Mouse (Mus musculus) liver, embryonic 15.5 days (tissue): ENCODE results near the gene Tmem163. TPM values are rescaled to one million over a fixed set of nuclear protein-coding genes. Genes with fewer than 3 reads are reported as not detected.

ENCODE experiments used
- ATAC-seq: fragments of 200-750 bp; cut with Nextera tagmentation; 2 replicates; pipeline ENCODE4 v1.8.0; 2017; ENCODE audit warnings: moderate number of reproducible peaks, mild to moderate bottlenecking, moderate library complexity; ENCODE audit not compliant: insufficient read depth
- H3K27ac ChIP-seq: fragments of 300-500 bp; sonication (generic); replicated peaks from 2 replicates; pipeline ENCODE4 v1.5.1; 2015; ENCODE audit warnings: mild to moderate bottlenecking, inconsistent platforms
- H3K27me3 ChIP-seq: fragments of 300-500 bp; sonication (generic); 2 replicates; pipeline ENCODE4 v1.6.1; 2015; ENCODE audit warnings: mild to moderate bottlenecking, inconsistent platforms
- H3K36me3 ChIP-seq: fragments of 300-500 bp; sonication (generic); replicated peaks from 2 replicates; pipeline ENCODE4 v1.6.1; 2015; ENCODE audit warnings: moderate library complexity, mild to moderate bottlenecking, inconsistent platforms
- H3K4me1 ChIP-seq: fragments of 300-500 bp; sonication (generic); replicated peaks from 2 replicates; pipeline ENCODE4 v1.6.1; 2015; ENCODE audit warnings: inconsistent platforms
- H3K4me2 ChIP-seq: fragments of 300-500 bp; sonication (generic); 2 replicates; pipeline ENCODE4 v1.6.1; 2015; ENCODE audit warnings: moderate library complexity, mild to moderate bottlenecking, inconsistent platforms
- H3K4me3 ChIP-seq: fragments of 300-500 bp; sonication (generic); replicated peaks from 2 replicates; pipeline ENCODE4 v1.5.1; 2015; ENCODE audit warnings: mild to moderate bottlenecking, inconsistent platforms
- H3K9ac ChIP-seq: fragments of 300-500 bp; sonication (generic); 2 replicates; pipeline ENCODE4 v1.6.1; 2015; ENCODE audit warnings: moderate library complexity, mild to moderate bottlenecking, inconsistent platforms
- H3K9me3 ChIP-seq: fragments of 300-500 bp; sonication (generic); replicated peaks from 2 replicates; pipeline ENCODE4 v1.6.1; 2016; ENCODE audit warnings: inconsistent platforms
- WGBS: fragments of 180-500 bp; shearing (Covaris S2); methylation state at CpG from one replicate; pipeline ENCODE4 v1.1.7; 2015; ENCODE audit warnings: mixed read lengths; ENCODE audit not compliant: insufficient replicate concordance; 5-methylcytosine and 5-hydroxymethylcytosine counted together
- polyA plus RNA-seq: library from polyadenylated mRNA; unstranded; fragments of >200 nt; fragmentation: Nextera tagmentation; extraction: Ambion mirVana; gene quantifications from 2 replicates; pipeline ENCODE4 v1.2.1, GENCODE M21; 2015

Tmem163 gene
- polyA plus RNA-seq, 1 experiment from 2014 or later = 0.26 TPM

DNA sequence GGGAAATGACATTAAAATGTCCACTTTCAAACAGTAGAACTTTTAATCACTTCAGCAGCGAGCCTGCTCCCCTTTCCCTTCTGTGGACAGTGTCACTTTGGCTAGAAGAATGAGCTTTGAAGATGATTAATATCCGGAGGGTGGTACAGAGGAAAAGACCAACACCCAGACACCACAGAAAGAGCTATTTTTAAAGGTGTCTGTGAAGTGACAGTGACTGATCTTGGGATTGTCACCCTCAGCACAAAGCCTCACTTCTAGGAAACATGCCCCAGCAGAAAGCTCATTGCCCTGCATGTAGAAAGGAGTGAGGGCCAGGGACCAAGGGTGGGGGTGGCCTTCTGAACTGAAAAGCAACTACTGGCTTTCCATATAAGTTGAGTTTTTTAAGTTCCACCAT, 41.4 kb downstream of the Tmem163 start:
- Histone ChIP-seq H3K27ac (no peak overlapping the region), H3K9me3 (no peaks in the 10 kb centered on the region), H3K4me2 (no peak overlapping the region), H3K9ac (no peak overlapping the region), H3K4me1 (no peaks in the 10 kb centered on the region), H3K36me3 (no peaks in the 10 kb centered on the region), H3K27me3 (no peaks in the 10 kb centered on the region), H3K4me3 (no peak overlapping the region)
- no peak for ATAC-seq
- 8% methylated on average over 2 of the region's 2 CpGs for WGBS

DNA sequence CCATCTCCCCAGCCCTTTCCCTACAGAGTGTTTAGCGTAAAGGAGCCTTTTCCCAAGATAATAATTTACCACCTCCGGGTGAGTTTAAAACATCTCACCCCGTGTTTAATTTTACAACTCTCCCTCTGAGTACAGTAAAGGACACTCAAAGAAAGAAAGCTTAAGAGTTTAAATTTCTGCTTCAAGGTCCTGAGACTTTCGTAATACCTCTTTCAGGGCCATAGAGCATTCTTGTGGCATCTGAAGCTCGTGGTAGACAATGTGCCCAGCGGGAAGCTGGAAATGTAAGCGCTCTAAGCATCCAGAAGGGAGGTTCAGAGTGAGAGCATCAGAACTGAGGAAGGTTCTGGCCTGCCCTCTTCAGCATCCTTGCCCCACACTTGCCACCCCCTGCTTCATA, 52.2 kb downstream of the Tmem163 start:
- no peak for ATAC-seq
- H3K27ac ChIP-seq = no peak overlapping the region
- H3K9ac ChIP-seq = no peak overlapping the region
- no peaks in the 10 kb centered on the region for H3K36me3 ChIP-seq
- no peaks in the 10 kb centered on the region for H3K9me3 ChIP-seq
- H3K27me3 ChIP-seq = no peaks in the 10 kb centered on the region
- no peaks in the 10 kb centered on the region for H3K4me1 ChIP-seq
- no peak overlapping the region for H3K4me2 ChIP-seq
- H3K4me3 ChIP-seq = no peak overlapping the region
- 59% methylated on average over 7 of the region's 7 CpGs for WGBS

DNA sequence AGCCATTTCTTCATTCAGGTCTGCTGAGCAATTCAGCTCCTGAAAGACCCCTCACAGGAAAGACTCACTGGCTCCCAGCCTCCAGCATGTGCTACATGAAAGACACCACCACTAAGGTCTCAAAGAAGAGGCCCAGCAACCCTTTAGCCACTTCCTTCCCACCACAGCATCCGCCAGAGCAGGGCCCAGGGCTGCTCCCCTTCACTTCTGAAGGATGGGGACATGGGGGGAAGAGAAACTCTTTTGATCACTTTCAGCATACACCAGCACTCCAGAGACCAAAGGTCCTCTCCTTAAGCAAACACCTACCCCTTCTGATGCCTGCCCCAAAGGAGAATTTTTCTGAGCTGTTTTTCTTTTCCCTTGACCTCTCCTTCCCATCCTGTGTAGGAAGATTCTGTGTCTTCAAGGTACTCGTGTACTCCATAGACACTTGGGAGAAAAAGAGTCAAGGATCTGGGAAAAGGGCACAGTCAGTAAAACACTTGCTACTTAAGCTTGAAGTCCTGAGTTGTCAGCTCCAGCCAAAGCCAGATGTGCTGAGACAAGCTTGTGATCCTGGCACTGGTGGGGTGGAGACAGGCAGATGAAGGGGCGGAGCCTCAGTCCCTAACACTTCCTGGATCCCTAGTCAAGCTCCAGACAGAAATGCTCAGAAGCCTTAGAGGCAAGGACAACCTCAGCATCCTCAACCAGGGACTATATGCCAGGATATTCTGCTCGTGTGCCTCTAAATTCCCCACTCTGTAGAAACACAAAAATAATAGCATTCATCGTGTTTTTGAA, 53.6 kb downstream of the Tmem163 start:
- Histone ChIP-seq H3K27me3 (no peaks in the 10 kb centered on the region), H3K4me3 (no peak overlapping the region), H3K4me2 (no peak overlapping the region), H3K9me3 (no peaks in the 10 kb centered on the region), H3K4me1 (no peaks in the 10 kb centered on the region), H3K27ac (no peak overlapping the region), H3K9ac (no peak overlapping the region), H3K36me3 (no peaks in the 10 kb centered on the region)
- ATAC-seq = no peak
- 33% methylated on average over 5 of the region's 5 CpGs for WGBS

DNA sequence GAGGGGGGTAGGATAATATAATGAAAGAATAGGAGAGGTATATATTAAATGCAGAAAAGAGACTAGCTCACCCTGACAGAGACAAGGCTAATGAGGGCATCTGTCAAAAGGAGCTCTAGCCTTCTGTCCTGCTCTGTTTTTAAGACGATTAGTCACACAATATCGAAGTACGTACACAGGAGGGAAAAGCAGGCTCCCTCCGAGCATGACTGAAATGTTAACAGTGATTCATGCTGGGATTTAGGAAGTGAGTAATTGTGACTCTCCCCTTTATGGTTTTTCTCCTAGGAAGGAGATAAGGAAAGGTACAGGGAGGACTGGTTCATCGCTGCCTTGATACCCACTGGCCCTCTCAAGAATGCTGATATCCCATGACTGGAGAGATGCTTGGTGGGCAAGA, 57.0 kb downstream of the Tmem163 start:
- Histone ChIP-seq H3K4me3 (no peak overlapping the region), H3K4me2 (no peak overlapping the region), H3K36me3 (no peaks in the 10 kb centered on the region), H3K4me1 (no peaks in the 10 kb centered on the region), H3K27ac (no peak overlapping the region), H3K9ac (no peak overlapping the region), H3K9me3 (no peaks in the 10 kb centered on the region), H3K27me3 (no peaks in the 10 kb centered on the region)
- ATAC-seq = no peak
- 65% methylated on average over 5 of the region's 5 CpGs for WGBS

DNA sequence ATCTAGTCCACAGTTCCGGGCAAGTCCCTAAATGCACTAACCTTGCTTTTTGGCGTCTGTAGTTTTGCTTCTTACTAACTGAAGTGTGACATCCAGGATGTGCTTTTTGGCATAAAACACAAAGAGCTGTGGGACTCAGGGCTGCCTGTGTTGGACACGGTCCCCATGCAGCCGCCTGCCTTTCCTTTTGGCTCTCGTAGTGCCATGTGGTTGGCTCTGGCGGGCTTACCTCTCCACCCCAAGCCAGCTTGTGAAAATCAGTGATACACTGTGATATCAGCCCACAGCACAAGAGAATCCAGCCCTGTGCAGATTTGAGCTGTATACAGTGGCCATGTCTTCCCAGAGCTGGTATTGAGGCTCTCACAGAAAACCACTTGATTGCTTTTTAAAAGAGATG, 60.3 kb downstream of the Tmem163 start:
- 64% methylated on average over 6 of the region's 6 CpGs for WGBS
- ATAC-seq = no peak
- no peak overlapping the region for H3K4me3 ChIP-seq

DNA sequence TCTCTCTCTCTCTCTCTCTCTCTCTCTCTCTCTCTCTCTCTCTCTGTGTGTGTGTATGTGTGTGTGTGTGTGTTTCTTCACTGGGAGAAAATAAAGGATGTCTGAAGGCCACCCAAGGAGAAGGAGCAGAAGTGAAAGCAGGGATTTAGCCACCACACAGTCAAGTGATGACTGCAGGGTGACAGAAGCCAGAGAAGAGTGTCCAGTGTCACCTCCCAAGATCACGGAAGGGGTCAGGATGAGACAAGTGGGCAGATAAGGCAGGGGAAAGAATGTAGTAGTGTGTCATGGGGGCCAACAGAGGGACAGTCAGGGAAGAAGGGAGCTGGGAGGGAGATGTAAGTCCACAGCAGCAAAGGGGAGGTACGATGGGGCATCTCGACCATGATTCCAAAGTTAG, 69.0 kb downstream of the Tmem163 start:
- no peak for ATAC-seq
- Histone ChIP-seq H3K27me3 (no peaks in the 10 kb centered on the region), H3K27ac (no peak overlapping the region), H3K4me1 (no peaks in the 10 kb centered on the region), H3K36me3 (no peaks in the 10 kb centered on the region), H3K9ac (no peak overlapping the region), H3K4me2 (no peak overlapping the region), H3K4me3 (no peak overlapping the region), H3K9me3 (no peaks in the 10 kb centered on the region)
- 65% methylated on average over 3 of the region's 3 CpGs for WGBS

More for the DNA sequence above, 60.3 kb downstream of the Tmem163 start:
- Histone ChIP-seq H3K27me3 (no peaks in the 10 kb centered on the region), H3K9me3 (no peaks in the 10 kb centered on the region), H3K4me1 (no peaks in the 10 kb centered on the region), H3K9ac (no peak overlapping the region), H3K4me2 (no peak overlapping the region), H3K36me3 (no peaks in the 10 kb centered on the region), H3K27ac (no peak overlapping the region)

DNA sequence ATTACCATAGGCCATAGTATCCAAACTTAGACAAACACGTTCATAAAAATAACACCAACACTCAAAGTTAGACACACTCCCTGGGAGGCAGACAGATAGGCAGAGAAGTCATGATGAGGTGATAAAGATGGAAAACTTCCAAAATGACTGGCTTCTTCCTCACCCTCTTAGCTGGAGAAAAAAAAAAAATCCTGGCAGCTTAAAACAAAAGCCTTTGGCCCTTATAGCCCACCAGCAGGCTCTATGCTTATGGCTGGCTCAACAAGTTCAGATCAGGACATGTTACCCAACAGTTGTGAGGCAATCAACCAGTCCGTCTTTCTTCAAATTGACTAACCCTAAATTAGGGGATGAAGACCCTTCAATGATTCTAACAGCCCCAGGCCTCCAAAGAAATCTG, 69.5 kb downstream of the Tmem163 start:
- Histone ChIP-seq H3K4me3 (no peak overlapping the region), H3K4me1 (no peaks in the 10 kb centered on the region), H3K27ac (no peak overlapping the region), H3K4me2 (no peak overlapping the region), H3K9me3 (no peaks in the 10 kb centered on the region), H3K27me3 (no peaks in the 10 kb centered on the region), H3K36me3 (no peaks in the 10 kb centered on the region), H3K9ac (no peak overlapping the region)
- ATAC-seq = no peak
- WGBS = 51% methylated on average over 2 of the region's 2 CpGs

GRCm38 (mm10) chr1:127608326-127608725, 71.0 kb downstream of the Tmem163 start:
- Histone ChIP-seq H3K36me3 (no peaks in the 10 kb centered on the region), H3K4me3 (no peak overlapping the region), H3K27ac (no peak overlapping the region), H3K4me2 (no peak overlapping the region), H3K4me1 (no peaks in the 10 kb centered on the region), H3K9me3 (no peaks in the 10 kb centered on the region), H3K27me3 (no peaks in the 10 kb centered on the region), H3K9ac (no peak overlapping the region)
- ATAC-seq = no peak
- 56% methylated on average over 3 of the region's 3 CpGs for WGBS

DNA sequence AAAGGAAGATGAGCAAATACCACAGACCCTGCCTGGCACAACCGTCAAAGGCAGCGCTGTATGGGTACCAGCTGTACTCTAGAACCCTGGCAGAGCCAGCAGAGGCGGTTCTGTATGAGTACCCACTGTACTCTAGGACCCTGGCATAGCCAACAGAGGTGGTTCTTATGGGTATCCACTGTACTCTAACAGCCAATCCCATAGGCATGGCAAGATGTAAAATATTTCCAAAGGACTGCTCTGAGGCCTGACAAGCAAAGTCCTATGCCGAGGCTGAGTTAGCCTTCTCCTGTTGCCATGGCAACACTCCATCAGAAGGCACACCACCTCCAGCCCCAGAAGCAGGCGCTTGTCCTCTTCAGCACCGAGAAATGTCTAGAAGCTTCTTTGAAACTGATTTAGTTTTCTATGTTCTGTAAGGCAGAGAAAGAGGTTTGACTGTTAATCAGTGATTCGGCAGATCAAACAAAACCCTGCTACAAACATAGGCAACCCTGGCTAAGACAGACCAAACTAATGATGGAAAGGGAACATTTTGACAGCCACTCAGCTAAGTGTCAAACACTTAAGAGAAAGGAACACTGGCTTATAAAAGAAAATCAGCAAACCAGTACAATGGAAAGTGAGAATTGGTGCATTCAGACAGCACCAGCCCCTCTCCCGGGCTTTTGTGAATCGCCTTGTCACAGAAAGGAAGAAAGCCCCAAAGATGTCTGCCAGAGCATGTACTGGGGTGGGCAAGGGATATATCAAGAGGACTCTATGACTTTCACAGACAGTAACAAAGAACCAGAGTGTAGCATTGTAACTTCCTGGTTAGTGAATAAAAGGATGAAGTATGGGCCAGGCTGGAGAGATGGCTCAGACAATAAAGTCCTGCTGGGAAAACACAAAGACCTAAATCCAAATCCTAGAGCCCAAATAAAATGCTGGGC, 75.4 kb downstream of the Tmem163 start:
- ATAC-seq = no peak
- H3K4me3 ChIP-seq = no peak overlapping the region
- 69% methylated on average over 9 of the region's 9 CpGs for WGBS

GRCm38 (mm10) chr1:127596143-127596542, 83.2 kb downstream of the Tmem163 start:
- no peak overlapping the region for H3K4me3 ChIP-seq
- WGBS = 64% methylated on average over 4 of the region's 4 CpGs
- H3K27me3 ChIP-seq = no peaks in the 10 kb centered on the region
- no peak for ATAC-seq
- H3K4me1 ChIP-seq = no peaks in the 10 kb centered on the region
- no peak overlapping the region for H3K27ac ChIP-seq
- H3K4me2 ChIP-seq = no peak overlapping the region
- H3K9ac ChIP-seq = no peak overlapping the region
- no peaks in the 10 kb centered on the region for H3K9me3 ChIP-seq
- H3K36me3 ChIP-seq = no peaks in the 10 kb centered on the region

More for the DNA sequence above, 75.4 kb downstream of the Tmem163 start:
- H3K9ac ChIP-seq = no peak overlapping the region
- no peaks in the 10 kb centered on the region for H3K36me3 ChIP-seq
- no peak overlapping the region for H3K27ac ChIP-seq
- H3K27me3 ChIP-seq = no peaks in the 10 kb centered on the region
- H3K4me2 ChIP-seq = no peak overlapping the region
- no peaks in the 10 kb centered on the region for H3K4me1 ChIP-seq
- no peaks in the 10 kb centered on the region for H3K9me3 ChIP-seq

DNA sequence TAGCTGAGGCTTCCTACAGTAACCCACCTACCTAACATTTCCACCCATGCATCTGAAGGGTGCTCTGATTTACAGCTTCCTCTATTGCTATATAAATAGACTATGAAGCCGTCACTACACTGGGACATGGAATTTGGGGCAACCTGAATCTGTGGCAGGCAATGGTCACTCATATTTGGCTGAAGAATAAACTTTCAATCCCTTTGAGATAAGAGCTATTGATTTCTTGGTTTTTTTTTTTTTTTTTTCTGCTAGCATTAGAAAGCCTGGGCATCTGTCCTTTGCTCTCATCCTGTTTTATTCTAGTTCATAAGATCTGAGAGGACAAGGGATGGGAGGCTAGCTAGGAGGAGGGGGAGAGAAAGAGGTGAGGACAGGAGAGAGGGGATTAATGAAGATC, 83.6 kb downstream of the Tmem163 start:
- Histone ChIP-seq H3K4me2 (no peak overlapping the region), H3K27me3 (no peaks in the 10 kb centered on the region), H3K4me3 (no peak overlapping the region), H3K9me3 (no peaks in the 10 kb centered on the region), H3K4me1 (no peaks in the 10 kb centered on the region), H3K9ac (no peak overlapping the region), H3K27ac (no peak overlapping the region), H3K36me3 (no peaks in the 10 kb centered on the region)
- 11% methylated on average over 1 of the region's 1 CpGs for WGBS
- no peak for ATAC-seq
